Mouse (Mus musculus) right cerebral cortex, postnatal 4 days (tissue): Measurements from ENCODE around the gene Hoxc8.

ENCODE experiments used
- DNase-seq: peaks from one replicate; pipeline ENCODE4 v3.0.0-alpha.2; 2022

The Hoxc8 gene

DNA sequence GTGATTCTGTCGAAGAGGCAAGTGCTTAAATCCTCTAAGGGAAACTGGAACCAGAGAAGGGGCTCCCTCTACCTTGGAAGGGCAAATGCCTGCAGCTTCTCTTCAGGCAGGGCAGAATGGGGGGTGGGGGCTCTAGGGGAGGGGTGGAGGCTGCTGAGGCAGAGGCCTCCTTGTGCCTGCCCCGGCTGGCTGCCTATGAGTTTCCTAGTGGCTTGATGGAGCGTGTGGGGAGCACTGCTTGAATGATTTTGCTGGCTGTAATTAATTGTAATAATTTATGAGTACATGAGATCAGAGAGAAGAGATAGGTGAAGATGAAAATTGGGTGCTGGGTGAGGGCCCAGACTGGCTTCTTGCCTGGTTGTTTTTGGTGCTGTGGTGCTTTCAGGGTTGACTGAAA is 5.5 kb upstream of the Hoxc8 start:
- no peak for DNase-seq

DNA sequence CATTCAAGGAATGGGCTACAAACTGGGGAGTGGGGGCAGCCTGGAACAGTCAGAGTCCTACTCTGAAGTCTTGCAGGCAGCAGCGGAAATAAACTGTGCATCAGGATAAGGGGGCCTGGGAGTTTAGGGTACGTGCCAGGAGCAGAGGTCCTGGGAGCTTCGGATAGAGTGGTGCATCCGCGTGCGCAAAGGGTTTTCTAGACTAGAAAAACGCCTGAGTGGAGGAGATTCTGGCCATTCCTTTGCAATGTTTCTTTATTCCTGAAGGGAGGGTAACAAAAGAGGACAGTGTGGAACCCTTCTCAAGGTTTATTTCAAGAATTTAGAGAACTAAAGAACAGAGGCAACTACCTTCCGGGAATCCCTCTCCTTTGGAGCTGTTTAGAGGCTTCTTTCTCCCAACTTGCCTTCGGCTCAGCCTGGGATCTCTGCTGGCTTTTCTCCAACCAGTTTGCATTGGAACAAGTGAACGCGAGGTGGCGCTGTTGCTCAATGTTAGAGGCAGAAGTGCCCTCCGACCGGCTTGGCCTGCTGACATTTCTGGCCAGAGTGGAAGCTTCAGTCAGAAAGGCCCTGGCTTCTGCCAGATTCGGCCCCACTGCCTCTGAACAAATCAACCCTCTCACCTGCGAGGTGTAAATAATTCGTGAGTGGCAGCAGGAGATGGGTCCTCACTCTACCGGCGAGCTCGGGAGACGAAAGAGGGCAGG is 3.1 kb upstream of the Hoxc8 start:
- peak; percentile 95 for DNase-seq

DNA sequence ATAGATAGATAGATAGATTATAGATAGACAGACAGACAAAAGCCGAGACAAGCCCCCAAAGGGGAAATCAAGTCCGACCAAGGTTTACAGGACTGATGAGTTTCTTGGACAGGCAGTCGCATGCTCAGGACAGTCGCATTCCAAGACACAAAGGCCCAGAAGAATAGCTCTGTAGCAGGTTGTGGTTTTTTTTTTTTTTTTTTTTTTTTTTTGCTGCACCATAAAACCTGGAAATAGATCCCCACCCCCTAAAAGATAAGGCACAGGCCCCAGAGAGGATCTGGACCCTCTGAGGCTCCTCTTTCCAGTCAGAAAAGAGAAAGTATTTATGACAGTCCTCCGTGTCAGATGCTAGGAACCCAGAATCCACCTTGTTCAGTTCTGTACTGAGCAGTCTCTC is 2.3 kb upstream of the Hoxc8 start:
- no peak for DNase-seq

DNA sequence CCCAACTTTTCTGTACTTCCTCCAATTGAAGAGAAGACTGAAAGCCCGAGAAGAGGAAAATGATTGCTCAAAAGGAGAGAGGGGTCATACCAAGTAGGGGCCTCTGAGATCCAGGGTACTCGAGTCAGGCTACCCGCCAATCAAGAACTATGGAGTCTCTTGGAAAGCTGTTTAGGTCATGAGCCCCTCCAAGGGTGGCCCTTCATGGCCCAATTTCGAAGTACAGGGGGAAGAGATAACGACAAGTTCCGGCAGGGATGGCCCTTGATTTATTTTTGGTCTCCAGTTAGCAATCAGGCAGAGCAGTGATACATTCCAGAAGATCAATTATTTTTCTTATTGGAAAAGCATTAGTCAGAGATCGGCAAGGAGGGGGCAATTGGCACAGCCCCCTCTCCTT is 1.4 kb downstream of the Hoxc8 start:
- no peak for DNase-seq

DNA sequence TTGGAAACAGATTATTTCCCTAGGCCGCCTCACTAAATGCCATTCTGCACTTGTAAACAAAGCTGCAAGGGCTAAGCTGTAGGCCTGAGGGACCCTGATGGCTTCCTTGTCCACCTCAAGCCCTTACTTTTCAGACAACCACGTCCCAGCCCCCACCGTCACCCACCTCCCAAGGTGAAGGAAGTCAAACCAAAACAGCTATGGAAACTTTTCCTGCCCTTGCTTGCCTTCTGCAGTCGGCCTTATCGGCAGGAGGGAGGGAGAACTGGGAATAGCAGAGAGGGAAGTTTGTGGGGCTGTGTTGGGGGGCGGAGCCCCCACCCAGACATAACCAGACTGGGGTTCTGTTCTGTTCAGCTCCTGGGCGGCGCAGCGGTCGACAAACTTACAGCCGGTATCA is 1.8 kb downstream of the Hoxc8 start:
- no peak for DNase-seq

DNA sequence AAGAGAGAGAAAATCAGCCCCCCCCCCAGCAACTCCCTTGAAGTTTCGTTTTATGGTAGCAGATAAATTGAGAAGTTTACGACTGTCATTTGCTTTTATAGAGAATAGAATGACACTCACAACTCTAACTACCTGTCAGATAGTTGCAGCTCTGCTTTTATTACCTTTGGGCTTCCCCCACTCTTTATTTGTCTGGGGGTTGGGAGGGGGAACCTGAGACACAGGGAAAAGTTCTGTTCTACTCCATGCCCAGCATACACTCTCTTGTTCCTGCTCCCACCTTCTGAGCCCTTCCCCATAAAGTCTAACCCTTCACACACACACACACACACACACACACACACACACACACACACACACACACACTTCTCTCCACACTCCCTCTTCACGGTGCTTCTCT is 2.5 kb downstream of the Hoxc8 start:
- no peak for DNase-seq

DNA sequence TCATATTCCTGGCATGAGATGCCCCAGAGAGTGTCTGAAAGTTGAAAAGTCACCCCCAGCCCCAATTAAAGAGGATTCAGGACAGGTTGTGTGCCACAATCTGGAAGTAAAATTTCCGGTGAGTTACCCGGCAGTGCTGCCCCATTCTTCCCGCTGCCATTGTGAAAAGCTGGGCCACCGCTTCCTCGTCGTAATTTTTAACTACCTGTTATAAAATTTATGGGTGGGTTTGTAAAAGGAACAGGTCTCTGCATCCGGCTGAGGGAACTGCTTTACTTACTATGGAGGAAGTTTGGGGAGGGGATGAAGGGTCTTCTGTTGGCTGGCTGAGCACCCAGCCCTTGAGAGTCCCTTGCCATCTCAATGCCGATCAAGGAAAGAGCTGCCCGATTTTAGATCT is 6.1 kb downstream of the Hoxc8 start:
- DNase-seq, result no peak

DNA sequence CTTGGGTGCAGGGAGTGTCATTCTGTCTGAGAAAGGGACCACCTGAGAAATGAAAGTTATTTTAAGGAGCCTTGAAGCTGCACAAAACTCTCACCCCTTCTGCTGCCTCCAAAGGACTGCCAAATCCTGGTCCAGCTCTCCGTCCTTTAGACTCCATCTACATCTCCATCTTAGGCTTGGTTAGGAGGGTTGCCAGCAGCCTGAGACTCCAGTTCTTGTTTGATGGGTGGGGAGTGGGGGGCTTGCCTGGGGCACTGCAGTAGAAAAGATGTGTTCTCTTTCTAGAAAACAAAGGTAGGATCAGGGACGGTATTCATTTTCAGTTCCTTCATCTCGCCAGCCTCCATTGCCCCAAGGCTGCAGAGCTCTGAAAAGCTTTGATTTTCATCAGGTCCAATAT is 7.0 kb downstream of the Hoxc8 start:
- no peak for DNase-seq

DNA sequence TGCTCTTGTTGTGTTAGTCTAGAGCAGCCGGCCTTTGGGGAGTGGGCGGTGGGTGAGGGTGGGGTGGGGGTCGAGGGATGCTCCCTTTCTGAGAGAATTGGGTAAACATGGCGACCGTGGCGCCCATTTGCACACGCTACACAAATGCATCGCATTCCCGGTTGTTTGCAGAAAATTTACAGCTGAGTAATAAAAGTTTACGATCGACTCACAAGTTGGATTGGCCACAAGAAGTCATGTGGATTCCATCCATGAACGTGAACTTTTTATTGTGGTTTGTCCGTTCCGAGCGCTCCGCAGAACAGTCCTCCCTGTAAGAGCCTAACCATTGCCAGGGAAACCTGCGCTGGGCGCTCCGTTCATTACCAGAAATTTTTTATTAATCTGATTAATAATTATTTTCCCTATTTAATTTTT is 7.5 kb downstream of the Hoxc8 start, which contains the start of gene Hoxc6:
Gene Hoxc6 (plus strand): TSS at position 319 of the 417 bp plus-strand sequence.
- no peak for DNase-seq

DNA sequence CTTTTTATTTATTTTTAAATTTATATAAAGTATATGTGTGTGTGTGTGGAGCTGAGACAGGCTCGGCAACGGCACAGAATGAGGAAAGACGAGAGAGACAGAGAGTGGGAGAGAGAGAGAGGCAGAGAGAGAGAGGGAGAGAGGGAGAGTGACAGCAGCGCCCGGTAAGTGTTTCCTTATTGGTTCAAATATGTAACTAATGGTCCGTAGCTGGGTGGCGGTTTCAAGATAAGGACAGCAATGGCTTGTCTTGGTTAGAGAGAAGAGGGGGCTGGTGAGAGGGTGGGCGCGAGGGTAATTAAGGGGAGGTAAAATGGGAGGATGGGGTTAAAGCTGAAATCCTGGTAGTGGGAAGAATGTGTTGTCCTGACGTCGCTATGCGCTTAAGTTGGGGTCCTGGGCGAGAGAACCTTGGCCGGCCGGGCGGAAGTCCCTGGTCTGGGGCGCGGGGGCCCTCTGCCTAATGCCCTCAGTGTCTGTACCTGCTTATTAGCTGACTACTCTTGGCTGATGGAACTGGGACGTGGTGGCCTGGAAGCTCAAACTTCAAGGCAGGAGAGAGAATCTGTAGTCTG is 8.3 kb downstream of the Hoxc8 start:
- DNase-seq, result no peak

DNA sequence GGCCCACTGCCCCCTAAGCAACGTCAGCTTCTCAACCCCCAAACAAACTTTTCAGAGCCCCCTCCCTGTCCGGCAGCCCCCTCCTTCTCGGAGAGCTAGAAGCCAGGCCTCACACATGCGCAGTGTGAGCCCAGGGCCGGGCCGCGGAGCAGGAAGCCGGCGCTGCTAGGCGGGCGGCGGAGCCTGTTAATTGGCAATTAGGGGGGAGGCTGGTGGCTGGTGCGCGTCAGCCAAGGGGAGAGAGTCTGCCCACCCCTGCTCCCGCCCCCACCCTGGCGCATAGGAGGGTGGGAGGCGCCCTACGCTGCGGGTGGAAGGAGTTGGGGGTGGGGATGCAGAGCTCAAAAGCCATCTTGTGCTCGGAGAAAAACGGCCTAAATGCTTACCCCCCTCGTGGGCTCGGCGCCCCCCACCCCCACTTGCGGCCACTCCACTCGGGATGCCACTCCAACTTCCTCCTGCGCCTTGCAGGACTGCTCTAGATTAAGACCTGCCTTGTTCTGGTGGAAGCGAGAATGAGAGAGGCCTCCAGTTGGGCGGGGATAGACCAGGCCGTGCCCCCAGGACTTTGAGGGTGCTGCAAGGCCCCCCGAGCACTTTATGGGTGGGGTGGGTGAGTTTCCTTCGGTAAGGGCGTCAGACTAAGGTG is 8.9 kb downstream of the Hoxc8 start:
- DNase-seq, result no peak

DNA sequence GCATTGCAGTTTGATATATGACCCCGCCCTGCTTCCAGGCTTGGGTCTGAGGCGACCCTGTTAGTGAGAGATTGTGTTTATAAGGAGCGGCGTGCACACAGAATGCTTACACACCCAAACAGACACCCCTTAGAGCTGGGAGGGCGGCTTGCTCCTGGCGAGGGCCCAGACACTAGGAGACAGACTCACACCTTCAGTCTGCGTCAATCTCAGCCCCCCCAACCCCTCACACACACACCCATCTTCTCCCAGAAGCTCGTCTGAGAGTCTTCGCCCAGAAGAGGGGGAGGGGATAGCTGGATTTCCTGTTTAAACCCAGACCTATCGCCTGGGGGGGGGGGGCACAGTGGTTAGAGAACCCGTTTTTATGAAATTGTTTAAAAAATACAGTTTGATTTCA is 9.5 kb downstream of the Hoxc8 start:
- DNase-seq, result no peak

DNA sequence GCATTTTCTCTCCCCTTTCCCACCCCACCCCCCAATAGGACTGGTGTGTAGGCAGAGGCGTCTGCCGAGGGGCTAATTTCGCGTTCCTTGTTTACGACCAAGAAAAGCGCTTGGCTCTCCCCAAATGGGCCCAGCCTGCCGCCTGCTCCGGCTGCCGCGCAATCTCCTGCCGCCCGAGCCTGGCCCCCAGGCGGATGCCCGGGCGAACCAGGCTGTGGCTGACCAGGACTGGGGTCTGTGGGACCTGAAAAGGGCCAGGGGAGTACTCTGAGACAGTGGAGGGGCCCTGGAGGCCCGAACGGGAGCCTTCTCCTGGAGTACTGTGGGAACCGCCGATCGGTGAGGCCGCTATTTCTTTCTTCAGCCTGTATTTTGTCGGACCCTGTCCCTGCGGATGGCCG is 10.1 kb downstream of the Hoxc8 start:
- DNase-seq, result no peak

DNA sequence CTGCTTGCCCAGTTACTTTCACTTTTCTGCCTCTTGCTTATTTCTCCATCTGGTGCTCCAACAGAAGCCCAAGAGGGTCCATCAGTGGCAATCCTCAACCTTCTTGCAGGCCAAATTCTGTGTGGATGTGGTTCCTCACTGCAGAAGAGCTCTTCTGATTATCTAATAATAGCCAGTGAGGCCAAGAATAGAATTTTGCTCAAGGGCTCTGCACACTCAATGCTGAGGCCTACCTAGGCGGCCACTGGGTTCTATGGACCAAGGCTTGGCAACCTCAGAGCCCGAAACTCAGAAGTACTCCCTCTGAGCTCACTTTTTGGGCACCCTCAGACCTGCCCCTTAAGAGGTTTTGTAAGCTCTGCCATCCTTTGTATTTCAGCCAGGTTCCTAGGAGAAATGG is 11.0 kb downstream of the Hoxc8 start:
- no peak for DNase-seq

DNA sequence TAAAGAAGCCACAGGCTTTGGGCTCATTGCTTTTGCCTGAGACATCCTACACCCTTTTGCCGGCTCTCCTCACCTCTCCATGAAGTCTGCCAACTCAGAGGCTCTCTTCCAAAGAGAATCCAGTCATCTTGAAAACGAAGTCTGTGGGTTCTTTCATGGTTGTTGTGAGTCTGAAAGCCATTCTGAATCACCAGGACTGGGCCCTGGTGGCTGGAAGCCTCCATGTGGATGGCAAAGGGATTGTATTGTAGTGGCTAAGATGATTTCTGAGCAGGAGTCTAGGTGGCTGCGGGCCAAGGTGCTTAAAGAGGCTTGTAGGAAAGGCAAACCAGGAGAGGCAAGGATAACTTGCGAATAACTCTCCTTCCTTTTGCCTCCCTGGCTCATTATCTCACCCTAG is 11.7 kb downstream of the Hoxc8 start:
- no peak for DNase-seq

DNA sequence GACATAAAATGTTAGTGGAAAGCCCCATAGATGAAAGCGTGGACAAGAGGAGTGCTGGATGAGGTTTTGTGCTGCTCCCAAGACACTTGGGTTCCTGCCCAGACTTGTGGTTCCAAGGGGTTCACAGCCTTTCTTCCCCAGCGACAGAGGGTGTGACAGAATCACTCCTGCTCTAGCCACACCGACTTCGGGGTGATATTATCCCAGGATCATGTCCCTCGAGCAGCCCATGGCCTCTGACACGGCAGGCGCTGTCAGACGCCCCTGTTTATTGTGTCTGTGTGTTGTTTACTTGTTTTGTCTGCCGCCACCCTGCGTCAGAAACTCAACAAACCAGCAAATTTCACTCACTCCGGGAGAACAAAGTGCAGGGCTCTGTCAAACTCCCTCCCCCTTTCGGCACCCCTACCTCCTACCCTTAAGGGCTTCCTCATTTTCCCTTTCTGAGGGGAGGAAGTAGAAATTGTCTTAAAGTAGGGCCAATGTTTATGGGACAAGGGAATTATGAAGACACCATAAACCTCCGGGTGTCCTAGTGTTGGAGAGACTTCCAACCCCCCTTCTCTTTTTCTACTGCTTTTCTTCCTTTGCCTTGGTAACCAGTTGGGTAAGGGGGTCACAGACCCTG is 12.5 kb downstream of the Hoxc8 start:
- DNase-seq, result no peak

DNA sequence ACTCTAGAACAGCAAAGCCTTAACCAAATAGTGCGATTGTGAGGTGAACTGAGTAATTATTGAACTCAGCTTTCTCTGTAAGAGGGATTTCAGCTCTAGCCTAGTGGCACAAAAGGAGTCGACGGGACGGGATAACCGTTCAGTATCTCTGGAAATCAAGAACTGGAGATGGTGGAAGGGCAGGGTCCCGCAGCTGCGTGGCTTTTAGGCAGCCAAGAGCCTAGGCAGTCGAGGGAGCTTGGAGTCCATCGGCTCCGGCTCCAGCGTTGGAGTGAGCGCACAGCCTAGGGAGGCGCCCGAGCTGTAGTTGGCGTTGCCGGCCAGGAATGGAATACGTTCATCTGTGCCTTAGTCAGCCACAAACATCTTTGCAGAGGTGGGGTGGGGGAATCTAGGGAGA is 14.9 kb downstream of the Hoxc8 start:
- no peak for DNase-seq

DNA sequence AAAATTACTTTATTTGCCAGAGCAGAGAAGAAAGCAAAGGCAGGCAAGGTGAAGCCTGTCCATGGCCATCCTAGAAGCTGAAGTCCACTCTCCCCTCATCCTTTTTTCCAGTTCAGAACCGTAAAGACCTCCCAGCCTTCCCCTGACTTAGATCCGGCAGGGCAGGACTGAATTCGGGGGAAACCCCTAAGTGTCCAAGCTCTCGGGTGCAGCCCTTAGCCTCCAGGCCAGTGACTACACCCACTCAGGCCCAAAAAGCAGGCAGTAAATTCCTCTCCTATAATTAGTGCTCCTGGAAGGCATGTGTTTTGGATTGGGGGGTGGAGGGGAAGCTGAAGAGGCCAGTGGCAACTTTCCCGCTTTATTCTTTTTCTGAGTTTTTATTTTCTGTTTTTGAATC is 15.4 kb downstream of the Hoxc8 start:
- DNase-seq, result no peak

DNA sequence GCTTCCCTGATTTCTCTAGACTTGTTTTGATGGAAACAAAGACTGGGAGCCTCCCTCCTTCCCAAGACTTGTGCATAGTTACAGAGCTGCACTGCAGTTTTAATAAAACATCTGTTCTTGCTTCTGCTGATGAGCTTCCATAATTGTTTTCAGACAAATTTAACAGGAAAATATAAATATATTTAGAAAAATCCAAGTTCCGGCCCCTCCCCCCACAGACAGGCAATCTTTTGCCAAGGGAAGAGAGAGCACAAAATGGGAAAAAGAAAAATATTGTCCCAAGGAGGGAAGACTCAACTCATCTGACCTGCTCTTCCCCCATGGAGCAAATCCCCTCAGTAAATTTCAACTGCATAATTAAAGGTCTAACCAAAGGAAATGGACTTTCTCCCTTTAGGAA is 15.9 kb downstream of the Hoxc8 start:
- no peak for DNase-seq

DNA sequence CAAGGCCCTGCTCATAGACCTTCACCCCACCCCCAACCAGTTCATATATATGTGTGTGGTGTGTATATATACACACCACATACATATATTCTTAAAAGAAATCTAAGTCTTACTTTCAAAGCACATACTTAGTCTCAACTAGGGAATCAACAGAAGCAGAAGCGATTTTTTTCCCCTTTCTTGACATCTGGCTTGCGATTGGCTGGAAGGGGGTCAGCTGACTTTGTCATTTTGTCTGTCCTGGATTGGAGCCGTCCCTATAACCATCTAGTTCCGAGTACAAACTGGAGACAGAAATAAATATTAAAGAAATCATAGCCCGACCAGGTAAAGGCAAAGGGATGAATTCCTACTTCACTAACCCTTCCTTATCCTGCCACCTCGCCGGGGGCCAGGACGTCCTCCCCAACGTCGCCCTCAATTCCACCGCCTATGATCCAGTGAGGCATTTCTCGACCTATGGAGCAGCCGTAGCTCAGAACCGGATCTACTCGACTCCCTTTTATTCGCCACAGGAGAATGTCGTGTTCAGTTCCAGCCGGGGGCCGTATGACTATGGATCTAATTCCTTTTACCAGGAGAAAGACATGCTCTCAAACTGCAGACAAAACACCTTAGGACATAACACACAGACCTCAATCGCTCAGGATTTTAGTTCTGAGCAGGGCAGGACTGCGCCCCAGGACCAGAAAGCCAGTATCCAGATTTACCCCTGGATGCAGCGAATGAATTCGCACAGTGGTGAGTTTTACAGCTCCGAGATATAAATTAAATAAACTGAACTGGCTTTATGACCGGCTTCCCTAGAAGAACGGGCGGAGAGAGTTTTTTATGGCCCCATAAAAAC is 19.1 kb downstream of the Hoxc8 start:
- no peak for DNase-seq

DNA sequence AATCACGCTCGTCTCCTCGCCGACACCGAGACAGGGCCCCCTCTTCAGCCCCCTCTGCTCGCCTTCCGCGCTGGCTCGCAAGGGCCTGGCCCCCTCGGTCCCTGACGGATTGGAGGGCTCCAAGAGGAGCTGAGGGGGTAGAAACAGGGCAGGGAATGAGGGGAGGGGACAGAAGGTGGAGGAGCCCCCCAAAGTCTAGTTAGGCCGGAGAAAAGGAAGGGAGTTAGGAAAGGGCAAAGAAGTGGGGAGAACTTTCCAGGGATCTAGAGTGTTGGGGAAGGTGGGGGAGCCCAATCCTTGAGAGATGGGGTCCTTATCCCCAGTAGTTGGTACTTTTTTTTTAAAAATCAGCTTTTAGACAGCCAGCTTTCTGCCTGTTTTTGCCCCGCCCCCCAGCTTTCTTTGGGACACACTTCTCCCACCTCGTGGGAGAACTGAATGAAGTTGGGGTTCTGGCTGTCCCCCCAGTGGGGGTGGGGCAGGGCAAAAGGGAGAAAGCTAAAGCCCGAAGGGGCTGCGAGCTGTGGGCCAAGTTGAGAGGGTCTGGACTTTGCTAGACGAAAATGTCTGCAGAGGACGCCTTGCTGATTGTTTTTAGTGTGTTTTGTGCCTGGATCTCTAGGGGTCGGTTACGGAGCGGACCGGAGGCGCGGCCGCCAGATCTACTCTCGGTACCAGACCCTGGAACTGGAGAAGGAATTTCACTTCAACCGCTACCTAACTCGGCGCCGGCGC is 19.9 kb downstream of the Hoxc8 start:
- no peak for DNase-seq

DNA sequence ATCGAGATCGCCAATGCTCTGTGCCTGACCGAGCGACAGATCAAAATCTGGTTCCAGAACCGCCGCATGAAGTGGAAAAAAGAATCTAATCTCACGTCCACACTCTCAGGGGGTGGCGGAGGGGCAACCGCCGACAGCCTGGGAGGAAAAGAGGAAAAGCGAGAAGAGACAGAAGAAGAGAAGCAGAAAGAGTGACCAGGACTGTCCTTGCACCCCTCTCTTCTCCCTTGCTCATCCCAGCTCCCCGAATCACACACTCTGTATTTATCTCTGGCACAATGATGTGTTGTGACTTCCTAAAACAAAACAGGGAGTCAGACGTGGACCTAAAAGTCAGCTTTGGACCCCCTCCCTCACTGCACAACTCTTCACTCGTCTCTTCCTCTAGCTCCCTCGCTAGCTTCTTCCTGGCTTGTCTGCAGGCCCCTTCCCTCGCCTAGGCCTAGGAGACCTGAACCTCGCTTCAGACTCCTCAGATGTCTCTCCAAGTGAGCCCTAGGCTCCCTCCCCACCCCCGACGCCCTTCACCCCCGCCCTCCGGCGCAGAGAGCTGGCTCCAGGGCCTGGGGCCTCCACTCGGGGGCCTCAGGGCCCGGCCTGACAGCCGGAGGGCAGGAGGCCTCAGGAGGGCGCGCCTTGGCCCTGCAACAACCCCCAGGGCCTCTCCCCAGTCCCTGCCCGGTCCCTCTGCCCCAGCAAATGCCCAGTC is 20.6 kb downstream of the Hoxc8 start:
- DNase-seq, result no peak
